Mouse (Mus musculus) CH12.LX (cell line): ENCODE measurements around the gene Gls. TPM values are rescaled to one million over a fixed set of nuclear protein-coding genes. Genes with fewer than 3 reads are reported as not detected.

ENCODE experiments used
- DNase-seq: peaks from one replicate; pipeline ENCODE4 v3.0.0-alpha.2; 2013; ENCODE audit errors: extremely low read depth
- H3K27ac ChIP-seq: 2 replicates; pipeline ENCODE4 v1.5.1; 2012; ENCODE audit warnings: low read depth, mild to moderate bottlenecking, control low read depth, moderate library complexity; ENCODE audit not compliant: insufficient read depth
- H3K27me3 ChIP-seq: replicated peaks from 2 replicates; pipeline ENCODE3; 2012; ENCODE audit warnings: inconsistent platforms
- H3K36me3 ChIP-seq, 2 experiments: replicated peaks in 1 of 2; 2 replicates each; pipeline versions ENCODE3 to v1.6.1; 2012; ENCODE audit warnings: inconsistent platforms in 1 of 2, low read length in 1 of 2, mild to moderate bottlenecking in 1 of 2, mixed read lengths in 1 of 2, moderate library complexity in 1 of 2; ENCODE audit not compliant: control insufficient read depth in 1 of 2, insufficient read depth in 1 of 2
- H3K4me1 ChIP-seq, 2 experiments: 2 replicates each; pipeline ENCODE4 v1.6.1; 2012; ENCODE audit warnings: inconsistent platforms in 1 of 2, moderate library complexity in 1 of 2; ENCODE audit not compliant: insufficient read depth in 2 of 2, control insufficient read depth in 1 of 2
- H3K4me2 ChIP-seq: 2 replicates; pipeline ENCODE4 v1.6.1; 2012; ENCODE audit warnings: low read depth, mild to moderate bottlenecking, control low read depth; ENCODE audit not compliant: poor library complexity, insufficient read depth, severe bottlenecking
- H3K4me3 ChIP-seq, 3 experiments: fragments of 150-350 bp in 1 of 3; sonication (generic) in 1 of 3; replicated peaks in 1 of 3; 2 replicates each; pipeline versions ENCODE3 to v1.5.1; 2011 to 2012; ENCODE audit warnings: low read depth in 2 of 3, low read length in 2 of 3, mild to moderate bottlenecking in 2 of 3, moderate library complexity in 2 of 3, control low read depth in 1 of 3, improper control_type of control experiment in 1 of 3, inconsistent platforms in 1 of 3, mixed read lengths in 1 of 3; ENCODE audit not compliant: poor library complexity in 1 of 3
- H3K79me2 ChIP-seq: replicated peaks from 2 replicates; pipeline ENCODE4 v1.6.1; 2012; ENCODE audit warnings: mild to moderate bottlenecking, moderate library complexity; ENCODE audit not compliant: control insufficient read depth, poor library complexity, insufficient read depth, severe bottlenecking; ENCODE audit errors: extremely low read depth
- H3K9ac ChIP-seq: 2 replicates; pipeline ENCODE4 v1.6.1; 2012; ENCODE audit warnings: low read depth, mild to moderate bottlenecking, control low read depth, moderate library complexity; ENCODE audit not compliant: insufficient read depth
- H3K9me3 ChIP-seq: replicated peaks from 2 replicates; pipeline ENCODE3; 2012; ENCODE audit warnings: low read length, inconsistent platforms, mixed read lengths
- BHLHE40 ChIP-seq: IDR thresholded peaks from 2 replicates; pipeline ENCODE4 v1.6.1; 2011; ENCODE audit warnings: mild to moderate bottlenecking, low read depth, low read length, improper control_type of control experiment
- CHD1 ChIP-seq: IDR thresholded peaks from 2 replicates; pipeline ENCODE4 v1.6.1; 2012; ENCODE audit warnings: low read depth, low read length, improper control_type of control experiment, inconsistent platforms
- CHD2 ChIP-seq: IDR thresholded peaks from 2 replicates; pipeline ENCODE4 v1.6.1; 2011; ENCODE audit warnings: low read length, improper control_type of control experiment
- CTCF ChIP-seq, 2 experiments: IDR thresholded peaks in 1 of 2; conservative IDR thresholded peaks in 1 of 2; 2 replicates each; pipeline ENCODE4 v1.5.1; 2011 to 2012; ENCODE audit warnings: low read depth in 2 of 2, low read length in 2 of 2, improper control_type of control experiment in 1 of 2, inconsistent platforms in 1 of 2, mild to moderate bottlenecking in 1 of 2, moderate library complexity in 1 of 2
- E2F4 ChIP-seq: IDR thresholded peaks from 2 replicates; pipeline ENCODE4 v1.6.1; 2011; ENCODE audit warnings: low read depth, low read length, improper control_type of control experiment; ENCODE audit not compliant: insufficient replicate concordance
- ELF1 ChIP-seq: IDR thresholded peaks from 2 replicates; pipeline ENCODE4 v1.6.1; 2014; ENCODE audit warnings: low read depth, mild to moderate bottlenecking, inconsistent platforms, low read length, improper control_type of control experiment
- EP300 ChIP-seq: IDR thresholded peaks from 2 replicates; pipeline ENCODE4 v1.6.1; 2011; ENCODE audit warnings: low read length, improper control_type of control experiment
- ETS1 ChIP-seq: conservative IDR thresholded peaks from 2 replicates; pipeline ENCODE4 v1.6.1; 2012; ENCODE audit warnings: low read depth, mild to moderate bottlenecking, inconsistent platforms, low read length, improper control_type of control experiment, moderate library complexity
- GABPA ChIP-seq: IDR thresholded peaks from 2 replicates; pipeline ENCODE4 v1.6.1; 2012; ENCODE audit warnings: low read depth, low read length, improper control_type of control experiment, inconsistent platforms; ENCODE audit not compliant: insufficient replicate concordance
- HCFC1 ChIP-seq: IDR thresholded peaks from 2 replicates; pipeline ENCODE4 v1.6.1; 2012; ENCODE audit warnings: low read depth, mild to moderate bottlenecking, inconsistent platforms, low read length, improper control_type of control experiment
- IRF4 ChIP-seq: IDR thresholded peaks from 2 replicates; pipeline ENCODE4 v1.6.1; 2014; ENCODE audit warnings: low read depth, mild to moderate bottlenecking, inconsistent platforms, low read length, improper control_type of control experiment
- JUN ChIP-seq: IDR thresholded peaks from 2 replicates; pipeline ENCODE4 v1.6.1; 2011; ENCODE audit warnings: low read depth, mild to moderate bottlenecking, low read length, improper control_type of control experiment, moderate library complexity; ENCODE audit not compliant: insufficient read depth
- JUND ChIP-seq: conservative IDR thresholded peaks from 2 replicates; pipeline ENCODE4 v1.6.1; 2011; ENCODE audit warnings: low read depth, low read length, improper control_type of control experiment
- KAT2A ChIP-seq: IDR thresholded peaks from 2 replicates; pipeline ENCODE4 v1.6.1; 2012; ENCODE audit warnings: low read length, improper control_type of control experiment, inconsistent platforms; ENCODE audit not compliant: insufficient replicate concordance
- MAFK ChIP-seq: IDR thresholded peaks from 2 replicates; pipeline ENCODE4 v1.6.1; 2011; ENCODE audit warnings: low read length, improper control_type of control experiment; ENCODE audit not compliant: insufficient replicate concordance
- MAX ChIP-seq: IDR thresholded peaks from 2 replicates; pipeline ENCODE4 v1.6.1; 2011; ENCODE audit warnings: low read length, improper control_type of control experiment
- MAZ ChIP-seq: IDR thresholded peaks from 2 replicates; pipeline ENCODE4 v1.6.1; 2012; ENCODE audit warnings: low read depth, mild to moderate bottlenecking, inconsistent platforms, low read length, improper control_type of control experiment, moderate library complexity
- MEF2A ChIP-seq: IDR thresholded peaks from 2 replicates; pipeline ENCODE4 v1.6.1; 2014; ENCODE audit warnings: low read depth, mild to moderate bottlenecking, inconsistent platforms, low read length, improper control_type of control experiment, borderline replicate concordance
- MXI1 ChIP-seq: IDR thresholded peaks from 2 replicates; pipeline ENCODE4 v1.6.1; 2011; ENCODE audit warnings: mild to moderate bottlenecking, low read depth, low read length, improper control_type of control experiment
- MYC ChIP-seq: IDR thresholded peaks from 2 replicates; pipeline ENCODE4 v1.6.1; 2011; ENCODE audit warnings: low read depth, mild to moderate bottlenecking, improper control_type of control experiment, low read length
- NELFE ChIP-seq: IDR thresholded peaks from 2 replicates; pipeline ENCODE4 v1.6.1; 2011; ENCODE audit warnings: low read depth, low read length, improper control_type of control experiment
- NRF1 ChIP-seq: IDR thresholded peaks from 2 replicates; pipeline ENCODE4 v1.6.1; 2014; ENCODE audit warnings: low read depth, mild to moderate bottlenecking, inconsistent platforms, low read length, improper control_type of control experiment, moderate library complexity
- PAX5 ChIP-seq: IDR thresholded peaks from 2 replicates; pipeline ENCODE4 v1.6.1; 2012; ENCODE audit warnings: low read length, inconsistent platforms, mixed read lengths
- POLR2A ChIP-seq: IDR thresholded peaks from 2 replicates; pipeline ENCODE4 v1.6.1; 2011; ENCODE audit warnings: low read depth, mild to moderate bottlenecking, improper control_type of control experiment, low read length
- POLR2AphosphoS2 ChIP-seq: IDR thresholded peaks from 2 replicates; pipeline ENCODE4 v1.6.1; 2011; ENCODE audit warnings: low read depth, low read length, improper control_type of control experiment
- RAD21 ChIP-seq: IDR thresholded peaks from 2 replicates; pipeline ENCODE4 v1.6.1; 2011; ENCODE audit warnings: low read depth, mild to moderate bottlenecking, low read length, improper control_type of control experiment, moderate library complexity
- RCOR1 ChIP-seq: conservative IDR thresholded peaks from 2 replicates; pipeline ENCODE4 v1.6.1; 2012; ENCODE audit warnings: low read depth, mild to moderate bottlenecking, inconsistent platforms, low read length, improper control_type of control experiment
- SIN3A ChIP-seq: IDR thresholded peaks from 2 replicates; pipeline ENCODE4 v1.6.1; 2012; ENCODE audit warnings: low read length, improper control_type of control experiment, inconsistent platforms
- SMC3 ChIP-seq: IDR thresholded peaks from 2 replicates; pipeline ENCODE4 v1.6.1; 2011; ENCODE audit warnings: low read depth, low read length, improper control_type of control experiment
- TBP ChIP-seq: conservative IDR thresholded peaks from 2 replicates; pipeline ENCODE4 v1.6.1; 2011; ENCODE audit warnings: low read depth, low read length, improper control_type of control experiment
- TCF12 ChIP-seq: IDR thresholded peaks from 2 replicates; pipeline ENCODE4 v1.6.1; 2014; ENCODE audit warnings: low read depth, mild to moderate bottlenecking, inconsistent platforms, low read length, improper control_type of control experiment
- UBTF ChIP-seq: IDR thresholded peaks from 2 replicates; pipeline ENCODE4 v1.6.1; 2012; ENCODE audit warnings: low read depth, mild to moderate bottlenecking, inconsistent platforms, low read length, improper control_type of control experiment, moderate library complexity
- USF1 ChIP-seq: IDR thresholded peaks from 2 replicates; pipeline ENCODE4 v1.6.1; 2014; ENCODE audit warnings: low read depth, mild to moderate bottlenecking, inconsistent platforms, low read length, improper control_type of control experiment
- USF2 ChIP-seq: conservative IDR thresholded peaks from 2 replicates; pipeline ENCODE4 v1.6.1; 2011; ENCODE audit warnings: low read depth, low read length, improper control_type of control experiment
- ZC3H11A ChIP-seq: IDR thresholded peaks from 2 replicates; pipeline ENCODE4 v1.6.1; 2012; ENCODE audit warnings: low read depth, mild to moderate bottlenecking, inconsistent platforms, low read length, improper control_type of control experiment
- ZKSCAN1 ChIP-seq: IDR thresholded peaks from 2 replicates; pipeline ENCODE4 v1.6.1; 2012; ENCODE audit warnings: low read depth, inconsistent platforms, low read length, improper control_type of control experiment, borderline replicate concordance
- ZMIZ1 ChIP-seq: IDR thresholded peaks from 2 replicates; pipeline ENCODE4 v1.6.1; 2012; ENCODE audit warnings: low read depth, mild to moderate bottlenecking, inconsistent platforms, low read length, improper control_type of control experiment
- ZNF384 ChIP-seq: IDR thresholded peaks from 2 replicates; pipeline ENCODE4 v1.6.1; 2012; ENCODE audit warnings: low read depth, low read length, improper control_type of control experiment, inconsistent platforms
- dilution Hi-C: fragments of 300-500 bp; cut with MboI; formaldehyde crosslinking; loops from 2 replicates; pipeline ENCODE4 v1.14.3; 2020; ENCODE audit warnings: low sequenced_read_pairs; ENCODE audit not compliant: extremely low pct_unique_long_range_greater_than_20kb, extremely low pct_ligation_motif_present
- in situ Hi-C: fragments of 300-500 bp; cut with MboI; formaldehyde crosslinking; loops from 3 replicates; pipeline ENCODE4 v1.14.3; 2019; ENCODE audit warnings: low sequenced_read_pairs, low pct_ligation_motif_present, low pct_unique_long_range_greater_than_20kb, mixed read lengths
- polyA plus RNA-seq: library from polyadenylated mRNA; unstranded; fragments of >175 nt; gene quantifications from 2 replicates; pipeline ENCODE4 v1.2.1, GENCODE M21; 2012; ENCODE audit warnings: low read depth; ENCODE audit not compliant: insufficient read length
- total RNA-seq, 2 experiments: library from RNA; depleted of rRNA; stranded (reverse); fragments of 300-350 nt in 1 of 2; fragments of >200 nt in 1 of 2; gene quantifications; 2 replicates each; pipeline ENCODE4 v1.2.3; 2012 to 2014

Gene Gls
- total and polyA plus RNA-seq, 3 experiments, result 107 to 182 (median 150) TPM

DNA sequence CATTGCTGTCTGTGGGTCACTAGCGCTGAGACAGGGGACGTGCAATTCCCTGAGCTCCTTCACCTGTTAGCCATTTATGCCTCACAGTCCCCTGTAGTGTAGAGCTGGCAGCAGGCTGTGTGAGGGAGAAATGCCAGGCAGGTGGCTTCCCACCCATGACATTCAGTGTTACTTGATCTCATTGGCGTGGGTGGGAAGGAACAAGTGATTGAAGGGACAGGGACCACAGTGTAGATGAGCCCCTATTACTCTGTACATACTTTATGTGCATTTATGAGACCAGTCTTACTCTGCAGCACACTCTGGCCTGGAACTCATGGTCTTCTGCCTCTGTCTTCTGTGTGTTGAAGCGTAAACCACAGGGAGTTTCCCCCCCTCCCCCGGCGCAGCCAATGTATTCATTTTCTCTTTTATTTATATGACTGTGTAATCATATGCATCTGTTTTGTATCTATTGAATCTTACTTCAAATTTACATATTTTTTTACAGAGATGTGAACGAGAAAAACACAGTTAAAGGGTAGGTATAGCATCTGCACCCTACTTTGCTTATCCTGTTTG is 89.4 kb downstream of the Gls start:
- H3K4me1 ChIP-seq, result peaks cover 33 to 86% of the 10 kb centered on the region in 2 experiments
- dilution Hi-C loops, result no loop called here
- TF ChIP-seq BHLHE40, result peak; percentile 69
- TF ChIP-seq TCF12, result peak; percentile 54; the same call in 1 of the 2 replicates
- no peak for TF ChIP-seq USF1
- peak; percentile 71; the same call in 1 of the 2 replicates for TF ChIP-seq CHD1
- TF ChIP-seq JUN, result peak; percentile 48; the same call in 1 of the 2 replicates
- no peak for TF ChIP-seq ZC3H11A
- peak; percentile 71 for TF ChIP-seq MAZ
- peak; percentile 84 for TF ChIP-seq EP300
- no peak for TF ChIP-seq CTCF (conservative IDR thresholded peaks at IDR 0.05 in 1 of 2, IDR thresholded peaks at IDR 0.05 in 1 of 2; ENCODE audit: low read depth in 2 of 2, low read length in 2 of 2)
- no peak for TF ChIP-seq PAX5
- TF ChIP-seq RCOR1, result 0 out of 2 replicates have a peak, but pooled peaks have one; percentile 42
- no peak for TF ChIP-seq USF2
- TF ChIP-seq SMC3, result no peak
- TF ChIP-seq ELF1, result 0 out of 2 replicates have a peak, but pooled peaks have one; percentile 9
- no peak for TF ChIP-seq E2F4
- 0 out of 2 replicates have a peak, but pooled peaks have one; percentile 13 for TF ChIP-seq NELFE
- no peak for TF ChIP-seq UBTF
- TF ChIP-seq POLR2A, result no peak
- 0 out of 2 replicates have a peak, but pooled peaks have one; percentile 29 for TF ChIP-seq CHD2
- TF ChIP-seq JUND, result no peak; the same call in 1 of the 2 replicates
- no peak for TF ChIP-seq RAD21
- no peak for TF ChIP-seq ZKSCAN1
- peak; percentile 62; the same call in 1 of the 2 replicates for TF ChIP-seq ZMIZ1
- peak; percentile 62; the same call in 1 of the 2 replicates for TF ChIP-seq ETS1
- TF ChIP-seq NRF1, result no peak
- TF ChIP-seq MXI1, result peak; percentile 70
- TF ChIP-seq ZNF384, result peak; percentile 43
- TF ChIP-seq MAX, result peak; percentile 74
- 0 out of 2 replicates have a peak, but pooled peaks have one; percentile 60 for TF ChIP-seq TBP
- no peak for TF ChIP-seq KAT2A
- no peak for TF ChIP-seq GABPA
- no peak; the same call in 1 of the 2 replicates for TF ChIP-seq SIN3A
- TF ChIP-seq HCFC1, result no peak
- TF ChIP-seq POLR2AphosphoS2, result no peak
- peak; percentile 68 for TF ChIP-seq IRF4
- 0 out of 2 replicates have a peak, but pooled peaks have one; percentile 37 for TF ChIP-seq MEF2A
- 0 out of 2 replicates have a peak, but pooled peaks have one; percentile 12 for TF ChIP-seq MYC
- TF ChIP-seq MAFK, result 0 out of 2 replicates have a peak, but pooled peaks have one; percentile 30
- TF ChIP-seq, all 38 proteins: peak for 20
- in situ Hi-C loops, result no loop called here
- Histone ChIP-seq H3K9ac (peak overlapping the region; percentile 5; the same call in 1 of the 2 replicates), H3K4me2 (peak overlapping the region; percentile 7; the same call in 1 of the 2 replicates), H3K27me3 (no peaks in the 10 kb centered on the region), H3K79me2 (0 out of 2 replicates have a peak, but pooled peaks cover 2% of the 10 kb centered on the region), H3K4me3 (peak overlapping the region in 1 of 3 experiments; percentile 14), H3K9me3 (no peaks in the 10 kb centered on the region), H3K36me3 (peaks cover 78 to 79% of the 10 kb centered on the region in 2 experiments), H3K27ac (peak overlapping the region; percentile 98)
- DNase-seq, result peak; percentile 81
